Mouse (Mus musculus) embryonic facial prominence, embryonic 15.5 days (tissue): ENCODE results near the gene Scrn2. TPM values are rescaled to one million over a fixed set of nuclear protein-coding genes. Genes with fewer than 3 reads are reported as not detected.

ENCODE experiments used
- ATAC-seq: fragments of 200-750 bp; cut with Nextera tagmentation; 2 replicates; pipeline ENCODE4 v1.8.0; 2017; ENCODE audit warnings: low read depth, moderate TSS enrichment; ENCODE audit not compliant: insufficient number of reproducible peaks, low FRiP score, low TSS enrichment
- H3K27ac ChIP-seq: fragments of 300-500 bp; sonication (generic); replicated peaks from 2 replicates; pipeline ENCODE4 v1.5.1; 2015; ENCODE audit warnings: mild to moderate bottlenecking, inconsistent platforms
- H3K27me3 ChIP-seq: fragments of 300-500 bp; sonication (generic); 2 replicates; pipeline ENCODE4 v1.6.1; 2015; ENCODE audit warnings: inconsistent platforms
- H3K36me3 ChIP-seq: fragments of 300-500 bp; sonication (generic); 2 replicates; pipeline ENCODE4 v1.6.1; 2015; ENCODE audit warnings: mild to moderate bottlenecking, inconsistent platforms
- H3K4me1 ChIP-seq: fragments of 300-500 bp; sonication (generic); 2 replicates; pipeline ENCODE4 v1.6.1; 2015; ENCODE audit warnings: inconsistent platforms
- H3K4me2 ChIP-seq: fragments of 300-500 bp; sonication (generic); replicated peaks from 2 replicates; pipeline ENCODE4 v1.6.1; 2015; ENCODE audit warnings: mild to moderate bottlenecking, inconsistent platforms
- H3K4me3 ChIP-seq: fragments of 300-500 bp; sonication (generic); replicated peaks from 2 replicates; pipeline ENCODE4 v1.5.1; 2015; ENCODE audit warnings: mild to moderate bottlenecking, inconsistent platforms
- H3K9ac ChIP-seq: fragments of 300-500 bp; sonication (generic); 2 replicates; pipeline ENCODE4 v1.6.1; 2015; ENCODE audit warnings: inconsistent platforms
- H3K9me3 ChIP-seq: fragments of 300-500 bp; sonication (generic); replicated peaks from 2 replicates; pipeline ENCODE4 v1.6.1; 2016; ENCODE audit warnings: inconsistent platforms
- WGBS: fragments of 180-500 bp; shearing (Covaris S2); methylation state at CpG from one replicate; pipeline ENCODE4 v1.1.7; 2015; 5-methylcytosine and 5-hydroxymethylcytosine counted together
- polyA plus RNA-seq: library from polyadenylated mRNA; unstranded; fragments of >200 nt; fragmentation: Nextera tagmentation; extraction: Ambion mirVana; gene quantifications from 2 replicates; pipeline ENCODE4 v1.2.1, GENCODE M21; 2015

Scrn2 gene
- polyA plus RNA-seq = 22.5 and 23.9 TPM in 2 replicates

GRCm38 (mm10) chr11:97029686-97030417 is at the start of gene Scrn2:
Gene Scrn2 (plus strand): TSS chr11:97029938.
- peak within 1 kb of the TSS; percentile 86 for H3K4me2 ChIP-seq
- H3K36me3 ChIP-seq = no peaks in the 10 kb centered on the region
- H3K4me3 ChIP-seq = peak within 1 kb of the TSS; percentile 72
- H3K27ac ChIP-seq = peak within 1 kb of the TSS; percentile 86
- peaks cover 29% of the 10 kb centered on the region for H3K4me1 ChIP-seq
- under 1% methylated on average over 25 of the region's 25 CpGs for WGBS
- no peaks in the 10 kb centered on the region for H3K9me3 ChIP-seq
- peaks cover 3% of the 10 kb centered on the region for H3K27me3 ChIP-seq
- H3K9ac ChIP-seq = peak within 1 kb of the TSS; percentile 80
- ATAC-seq = peak; percentile 79

DNA sequence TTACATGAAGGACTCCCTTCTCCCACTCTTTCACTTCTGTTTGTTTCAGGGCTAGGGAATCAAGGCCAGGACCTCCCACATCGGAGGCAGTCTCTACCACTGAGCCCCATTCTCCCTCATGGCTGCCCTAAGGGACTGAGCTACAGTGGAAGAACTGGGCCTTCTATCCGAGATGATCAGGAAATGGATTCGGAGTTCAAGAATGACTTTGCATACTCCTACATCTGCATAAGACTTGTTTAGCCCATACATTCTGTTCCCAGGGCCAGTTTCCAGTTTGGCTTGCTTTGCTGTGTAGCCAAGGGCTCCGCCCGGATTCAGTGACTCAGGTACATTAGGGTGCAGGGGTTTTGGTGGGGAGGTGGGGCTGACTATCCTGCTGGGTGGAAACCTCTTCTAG is 49.7 kb upstream of the Scrn2 start:
- Histone ChIP-seq H3K36me3 (no peaks in the 10 kb centered on the region), H3K27me3 (peaks cover 10% of the 10 kb centered on the region), H3K9me3 (no peaks in the 10 kb centered on the region), H3K27ac (peak overlapping the region; percentile 61; the same call in 1 of the 2 replicates), H3K4me2 (no peak overlapping the region), H3K9ac (no peak overlapping the region), H3K4me1 (peaks cover 31% of the 10 kb centered on the region), H3K4me3 (no peak overlapping the region)
- WGBS = 62% methylated on average over 5 of the region's 5 CpGs
- ATAC-seq = no peak

DNA sequence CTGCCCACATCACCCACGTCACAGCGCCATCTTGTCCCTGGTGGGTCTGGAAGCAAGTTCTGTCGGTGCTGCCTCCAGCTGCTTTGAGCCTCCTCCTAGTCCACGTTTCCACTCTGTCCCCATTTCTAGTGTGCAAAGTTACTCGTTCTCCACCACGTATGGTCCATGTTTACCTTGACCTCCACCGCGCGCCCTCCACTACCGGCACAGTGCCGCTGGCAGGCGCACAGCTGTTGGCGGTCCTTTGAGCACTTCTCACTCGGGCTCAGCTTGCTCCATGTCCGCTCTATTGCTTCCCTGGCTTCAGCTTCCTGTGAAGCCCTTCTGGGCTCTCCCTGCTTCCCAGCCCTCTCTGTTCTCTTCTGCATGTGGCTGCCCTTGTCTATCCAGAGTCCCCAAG is 48.3 kb upstream of the Scrn2 start:
- H3K27ac ChIP-seq = no peak overlapping the region
- WGBS = 74% methylated on average over 15 of the region's 15 CpGs
- no peak for ATAC-seq
- no peaks in the 10 kb centered on the region for H3K9me3 ChIP-seq
- no peak overlapping the region for H3K4me3 ChIP-seq
- H3K27me3 ChIP-seq = peaks cover 16% of the 10 kb centered on the region
- H3K4me1 ChIP-seq = peaks cover 16% of the 10 kb centered on the region
- no peaks in the 10 kb centered on the region for H3K36me3 ChIP-seq
- H3K4me2 ChIP-seq = no peak overlapping the region
- H3K9ac ChIP-seq = no peak overlapping the region

DNA sequence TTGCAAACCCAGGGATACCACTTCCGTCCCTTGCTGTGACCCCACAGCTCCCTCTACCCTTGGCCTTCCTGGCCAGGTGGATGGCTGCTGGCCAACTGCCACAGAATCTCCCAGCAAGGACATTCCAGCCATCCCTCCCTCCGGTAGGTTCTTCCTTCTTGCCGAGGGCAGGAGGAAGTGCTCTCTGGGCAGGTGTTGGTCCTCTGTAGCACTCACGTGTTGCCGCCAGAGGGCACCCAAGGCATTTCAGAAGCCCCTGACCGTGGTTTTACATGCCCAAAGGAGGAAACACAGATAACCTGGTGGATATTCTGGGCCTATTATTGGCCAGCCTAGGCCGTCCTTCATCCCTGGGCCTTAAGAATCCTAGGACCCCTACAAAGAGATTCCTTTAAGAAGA is 47.4 kb upstream of the Scrn2 start:
- H3K4me2 ChIP-seq = 0 out of 2 replicates have a peak overlapping the region, but pooled peaks have one; percentile 15
- peaks cover 16% of the 10 kb centered on the region for H3K27me3 ChIP-seq
- no peak overlapping the region for H3K9ac ChIP-seq
- no peaks in the 10 kb centered on the region for H3K9me3 ChIP-seq
- H3K36me3 ChIP-seq = no peaks in the 10 kb centered on the region
- H3K4me1 ChIP-seq = peaks cover 14% of the 10 kb centered on the region
- H3K27ac ChIP-seq = no peak overlapping the region
- no peak overlapping the region for H3K4me3 ChIP-seq
- 3% methylated on average over 7 of the region's 7 CpGs for WGBS
- ATAC-seq = no peak

DNA sequence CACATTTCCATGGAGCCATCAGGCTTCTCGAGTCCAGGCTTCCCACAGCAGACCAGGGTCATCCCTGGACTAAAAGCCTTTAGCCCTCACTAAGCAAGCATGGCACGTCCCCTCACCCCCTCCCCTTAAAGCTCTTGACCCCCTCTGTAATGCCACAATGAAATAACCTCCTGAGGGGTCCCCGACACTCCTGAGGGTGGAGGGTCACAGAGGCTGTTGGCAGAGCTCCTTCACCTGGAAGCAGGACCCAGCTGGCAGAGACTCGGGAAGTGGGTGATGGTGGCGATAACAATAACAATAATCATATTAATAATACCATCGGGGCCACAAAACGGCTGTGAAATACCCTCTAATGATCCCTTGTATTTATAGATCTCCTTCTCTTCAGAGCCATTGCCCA is 46.9 kb upstream of the Scrn2 start, which contains the start of gene Sp2:
TSS of gene Sp2 (minus strand) at position 101 of the 400 bp plus-strand sequence.
- Histone ChIP-seq H3K4me2 (0 out of 2 replicates have a peak within 1 kb of the TSS, but pooled peaks have one; percentile 15), H3K27me3 (peaks cover 19% of the 10 kb centered on the region), H3K27ac (no peak within 1 kb of the TSS), H3K9me3 (no peaks in the 10 kb centered on the region), H3K4me1 (peaks cover 18% of the 10 kb centered on the region), H3K9ac (no peak within 1 kb of the TSS), H3K4me3 (no peak within 1 kb of the TSS), H3K36me3 (no peaks in the 10 kb centered on the region)
- WGBS = 76% methylated on average over 7 of the region's 7 CpGs
- no peak for ATAC-seq

DNA sequence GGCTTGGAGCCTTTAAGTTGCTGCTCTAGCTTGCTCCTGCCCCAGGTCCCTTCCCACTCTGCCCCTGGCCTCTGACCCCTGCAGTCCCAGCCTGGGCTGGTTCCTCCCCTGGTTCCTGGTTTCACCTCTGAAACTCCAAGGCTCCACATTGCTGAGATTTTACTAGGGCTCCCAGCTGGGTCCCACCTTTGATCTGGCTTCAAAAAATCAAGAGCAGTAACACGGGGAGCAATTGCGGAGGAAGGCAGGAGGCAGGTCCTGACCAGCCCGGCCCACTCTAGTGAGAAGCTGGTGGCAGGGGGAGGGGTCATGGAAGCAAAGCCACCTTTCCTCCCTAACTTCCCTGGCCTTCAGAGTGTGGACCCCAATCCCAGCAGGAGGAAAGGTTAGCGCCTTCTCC is 44.8 kb upstream of the Scrn2 start:
- Histone ChIP-seq H3K4me2 (no peak overlapping the region), H3K4me1 (peaks cover 20% of the 10 kb centered on the region), H3K27me3 (peaks cover 22% of the 10 kb centered on the region), H3K4me3 (no peak overlapping the region), H3K9ac (no peak overlapping the region), H3K9me3 (no peaks in the 10 kb centered on the region), H3K36me3 (no peaks in the 10 kb centered on the region), H3K27ac (no peak overlapping the region)
- 12% methylated on average over 4 of the region's 4 CpGs for WGBS
- ATAC-seq = no peak

GRCm38 (mm10) chr11:96986463-96986862 is 43.3 kb upstream of the Scrn2 start:
- WGBS = 47% methylated on average over 3 of the region's 3 CpGs
- H3K4me2 ChIP-seq = no peak overlapping the region

DNA sequence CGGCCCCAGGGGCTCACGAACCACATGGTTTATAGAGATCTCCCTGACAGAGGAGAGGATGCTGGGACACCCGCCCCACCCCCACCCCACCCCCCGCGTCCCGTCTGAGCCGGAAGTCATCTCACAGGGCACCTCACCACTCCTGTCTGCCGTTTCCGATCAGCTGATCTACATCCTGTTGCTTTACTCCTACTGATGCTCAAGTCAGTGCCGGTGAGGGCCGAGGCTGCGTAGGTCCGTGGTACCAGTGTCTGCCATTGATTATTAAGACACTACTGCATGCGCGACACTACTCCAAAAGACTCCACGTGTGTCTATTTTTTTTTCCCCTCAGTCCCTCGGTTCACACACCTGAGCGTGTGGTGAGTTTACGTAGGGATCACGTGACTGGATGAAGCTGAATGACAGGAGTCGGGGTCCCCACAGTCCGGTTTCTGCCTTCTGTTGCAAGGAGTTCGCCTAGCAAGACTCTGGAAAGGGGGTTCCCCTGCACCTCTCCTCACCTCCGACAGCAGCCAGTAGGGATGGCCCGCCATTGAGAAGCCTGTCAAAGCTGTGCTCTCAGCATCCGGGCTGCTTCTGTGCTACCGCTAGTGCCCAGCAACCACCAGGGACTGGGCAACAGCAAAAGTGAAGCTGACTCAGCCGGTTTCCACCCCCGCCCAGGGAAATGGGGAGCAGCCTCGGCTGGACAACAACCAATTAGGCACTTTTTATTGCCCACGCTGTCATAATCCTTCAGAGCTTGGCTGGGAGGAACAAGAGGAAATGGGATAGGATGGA is 41.7 kb upstream of the Scrn2 start:
- peaks cover 18% of the 10 kb centered on the region for H3K4me1 ChIP-seq
- H3K4me2 ChIP-seq = peak overlapping the region; percentile 44
- H3K27ac ChIP-seq = no peak overlapping the region
- no peaks in the 10 kb centered on the region for H3K36me3 ChIP-seq
- no peak for ATAC-seq
- peak overlapping the region; percentile 24 for H3K4me3 ChIP-seq
- peaks cover 22% of the 10 kb centered on the region for H3K27me3 ChIP-seq
- 6% methylated on average over 31 of the region's 31 CpGs for WGBS
- H3K9me3 ChIP-seq = no peaks in the 10 kb centered on the region
- no peak overlapping the region for H3K9ac ChIP-seq

More at GRCm38 (mm10) chr11:96986463-96986862, 43.3 kb upstream of the Scrn2 start:
- H3K36me3 ChIP-seq = no peaks in the 10 kb centered on the region
- peaks cover 20% of the 10 kb centered on the region for H3K4me1 ChIP-seq
- H3K4me3 ChIP-seq = no peak overlapping the region
- H3K27me3 ChIP-seq = peaks cover 22% of the 10 kb centered on the region
- no peak for ATAC-seq
- no peak overlapping the region for H3K9ac ChIP-seq
- H3K9me3 ChIP-seq = no peaks in the 10 kb centered on the region
- H3K27ac ChIP-seq = no peak overlapping the region

GRCm38 (mm10) chr11:96991501-96991900 is 38.2 kb upstream of the Scrn2 start:
- Histone ChIP-seq H3K4me3 (no peak overlapping the region), H3K4me1 (peaks cover 16% of the 10 kb centered on the region), H3K9ac (no peak overlapping the region), H3K4me2 (no peak overlapping the region), H3K27ac (no peak overlapping the region), H3K27me3 (peaks cover 21% of the 10 kb centered on the region), H3K36me3 (no peaks in the 10 kb centered on the region), H3K9me3 (no peaks in the 10 kb centered on the region)
- 80% methylated on average over 5 of the region's 5 CpGs for WGBS
- no peak for ATAC-seq

- Histone ChIP-seq H3K4me1 (peaks cover 23% of the 10 kb centered on the region), H3K9ac (no peak overlapping the region), H3K27me3 (peaks cover 26% of the 10 kb centered on the region), H3K27ac (no peak overlapping the region), H3K4me3 (no peak overlapping the region), H3K9me3 (no peaks in the 10 kb centered on the region), H3K4me2 (no peak overlapping the region), H3K36me3 (no peaks in the 10 kb centered on the region)
- ATAC-seq = no peak
- WGBS = 31% methylated on average over 8 of the region's 8 CpGs
These were observed 36.9 kb upstream of the Scrn2 start for GRCm38 (mm10) chr11:96992722-96993311.

DNA sequence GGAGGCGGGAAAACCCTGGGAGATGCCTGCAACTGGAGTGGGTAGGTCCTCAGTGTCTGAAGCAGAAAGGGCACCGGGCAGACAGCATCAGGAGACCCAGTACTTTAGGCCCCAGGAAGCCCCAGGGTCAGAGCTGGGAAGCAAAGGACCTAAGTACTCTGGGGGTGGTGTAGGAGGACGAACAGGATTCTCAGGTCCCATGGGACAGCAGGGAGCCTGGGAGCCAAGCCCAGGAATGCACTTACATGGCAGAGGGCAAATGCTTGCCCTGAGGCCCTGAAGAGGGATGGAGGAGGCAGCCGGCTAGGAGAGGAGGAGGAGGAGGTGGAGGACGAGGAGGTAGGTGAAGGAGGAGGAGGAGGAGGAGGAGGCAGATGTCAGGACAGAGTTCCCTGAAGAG is 34.7 kb upstream of the Scrn2 start:
- H3K27me3 ChIP-seq = peaks cover 41% of the 10 kb centered on the region
- no peaks in the 10 kb centered on the region for H3K36me3 ChIP-seq
- ATAC-seq = no peak
- H3K27ac ChIP-seq = no peak overlapping the region
- no peak overlapping the region for H3K4me2 ChIP-seq
- 22% methylated on average over 5 of the region's 5 CpGs for WGBS
- H3K9ac ChIP-seq = no peak overlapping the region
- peaks cover 16% of the 10 kb centered on the region for H3K4me1 ChIP-seq
- H3K9me3 ChIP-seq = no peaks in the 10 kb centered on the region
- no peak overlapping the region for H3K4me3 ChIP-seq
